Mouse (Mus musculus) embryonic facial prominence, embryonic 12.5 days (tissue): ENCODE measurements around the gene Gdf15. TPM values are rescaled to one million over a fixed set of nuclear protein-coding genes. Genes with fewer than 3 reads are reported as not detected.

Experiments used
- ATAC-seq: fragments of 200-750 bp; cut with Nextera tagmentation; 2 replicates; pipeline ENCODE4 v1.8.0; 2017; ENCODE audit not compliant: insufficient number of reproducible peaks, insufficient read depth, low FRiP score, low TSS enrichment
- H3K27ac ChIP-seq: fragments of 300-500 bp; sonication (generic); 2 replicates; pipeline ENCODE4 v1.5.1; 2016; ENCODE audit warnings: mild to moderate bottlenecking
- H3K27me3 ChIP-seq: fragments of 300-500 bp; sonication (generic); 2 replicates; pipeline ENCODE4 v1.6.1; 2016; ENCODE audit warnings: mild to moderate bottlenecking, moderate library complexity
- H3K36me3 ChIP-seq: fragments of 300-500 bp; sonication (generic); 2 replicates; pipeline ENCODE4 v1.6.1; 2016; ENCODE audit warnings: mild to moderate bottlenecking
- H3K4me1 ChIP-seq: fragments of 300-500 bp; sonication (generic); 2 replicates; pipeline ENCODE4 v1.6.1; 2016
- H3K4me2 ChIP-seq: fragments of 300-500 bp; sonication (generic); replicated peaks from 2 replicates; pipeline ENCODE4 v1.6.1; 2016; ENCODE audit warnings: mild to moderate bottlenecking, moderate library complexity
- H3K4me3 ChIP-seq: fragments of 300-500 bp; sonication (generic); 2 replicates; pipeline ENCODE4 v1.5.1; 2016; ENCODE audit warnings: mild to moderate bottlenecking
- H3K9ac ChIP-seq: fragments of 300-500 bp; sonication (generic); 2 replicates; pipeline ENCODE4 v1.6.1; 2016; ENCODE audit warnings: mild to moderate bottlenecking, moderate library complexity
- H3K9me3 ChIP-seq: fragments of 300-500 bp; sonication (generic); 2 replicates; pipeline ENCODE4 v1.6.1; 2016; ENCODE audit warnings: mild to moderate bottlenecking, moderate library complexity
- WGBS: fragments of 180-500 bp; shearing (Covaris S2); methylation state at CpG from one replicate; pipeline ENCODE4 v1.1.7; 2016; 5-methylcytosine and 5-hydroxymethylcytosine counted together
- polyA plus RNA-seq: library from polyadenylated mRNA; unstranded; fragments of >200 nt; fragmentation: Nextera tagmentation; extraction: Ambion mirVana; gene quantifications from 2 replicates; pipeline ENCODE4 v1.2.1, GENCODE M21; 2016

The Gdf15 gene
- polyA plus RNA-seq, 1 experiment from 2014 or later, result not detected

DNA sequence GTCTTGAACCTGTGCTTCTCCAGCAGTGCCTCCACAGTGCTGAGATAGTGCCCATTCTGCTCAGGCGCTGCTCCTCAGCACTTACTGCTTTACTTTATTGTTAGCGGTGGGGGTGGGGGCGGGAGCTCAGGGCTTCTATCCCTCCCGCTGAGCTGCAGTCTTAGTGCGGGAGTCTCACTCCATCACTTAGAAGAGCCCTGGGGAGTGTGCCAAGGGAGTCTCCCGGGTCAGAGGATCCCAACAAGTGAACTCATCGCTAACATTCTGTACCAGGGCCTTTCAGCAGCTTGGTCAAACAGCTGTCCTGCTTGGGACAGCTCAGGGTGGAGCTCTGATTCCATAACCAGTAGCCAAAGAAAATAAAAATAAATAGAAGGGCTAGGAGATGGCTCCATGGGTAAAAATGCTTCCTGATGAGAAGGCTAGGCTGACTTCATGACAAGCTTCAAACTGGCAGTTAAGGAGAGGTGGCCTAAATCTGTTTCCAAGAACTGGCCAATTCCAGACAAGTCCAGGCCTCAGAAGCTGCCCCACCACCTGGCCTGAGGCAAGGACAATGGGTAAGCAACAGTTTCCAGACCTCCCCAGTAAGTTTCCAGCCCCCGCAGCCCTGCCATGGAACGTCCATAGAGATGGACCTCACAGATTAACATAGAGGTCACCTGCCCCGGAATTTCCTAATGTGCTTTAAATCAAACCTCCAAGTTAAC, 39.5 kb upstream of the Gdf15 start:
- Histone ChIP-seq H3K27me3 (no peaks in the 10 kb centered on the region), H3K4me2 (no peak overlapping the region), H3K4me3 (no peak overlapping the region), H3K9me3 (no peaks in the 10 kb centered on the region), H3K27ac (no peak overlapping the region), H3K9ac (no peak overlapping the region), H3K4me1 (peaks cover 13% of the 10 kb centered on the region), H3K36me3 (no peaks in the 10 kb centered on the region; the same call in 1 of the 2 replicates)
- ATAC-seq, result no peak
- WGBS, result 63% methylated on average over 10 of the region's 10 CpGs

- no peaks in the 10 kb centered on the region for H3K27me3 ChIP-seq
- ATAC-seq, result no peak
- 74% methylated on average over 5 of the region's 5 CpGs for WGBS
- no peak overlapping the region for H3K9ac ChIP-seq
- H3K4me2 ChIP-seq, result no peak overlapping the region
- H3K36me3 ChIP-seq, result no peaks in the 10 kb centered on the region
- no peaks in the 10 kb centered on the region for H3K4me1 ChIP-seq
- H3K4me3 ChIP-seq, result no peak overlapping the region
- no peak overlapping the region for H3K27ac ChIP-seq
- H3K9me3 ChIP-seq, result no peaks in the 10 kb centered on the region
Measured at GRCm38 (mm10) chr8:70667071-70667470, 34.8 kb upstream of the Gdf15 start.

GRCm38 (mm10) chr8:70665599-70665998, 33.3 kb upstream of the Gdf15 start:
- no peaks in the 10 kb centered on the region for H3K27me3 ChIP-seq
- no peak for ATAC-seq

GRCm38 (mm10) chr8:70664631-70665030, 32.4 kb upstream of the Gdf15 start:
- no peak for ATAC-seq
- Histone ChIP-seq H3K4me1 (peaks cover 6% of the 10 kb centered on the region; the same call in 1 of the 2 replicates), H3K4me3 (no peak overlapping the region), H3K27me3 (no peaks in the 10 kb centered on the region), H3K9ac (no peak overlapping the region), H3K36me3 (no peaks in the 10 kb centered on the region), H3K27ac (no peak overlapping the region), H3K9me3 (no peaks in the 10 kb centered on the region), H3K4me2 (no peak overlapping the region)
- 87% methylated on average over 3 of the region's 3 CpGs for WGBS

More at GRCm38 (mm10) chr8:70665599-70665998, 33.3 kb upstream of the Gdf15 start:
- peaks cover under 1% of the 10 kb centered on the region; the same call in 1 of the 2 replicates for H3K4me1 ChIP-seq
- no peak overlapping the region for H3K4me2 ChIP-seq
- H3K9me3 ChIP-seq, result no peaks in the 10 kb centered on the region
- no peak overlapping the region for H3K27ac ChIP-seq
- no peaks in the 10 kb centered on the region for H3K36me3 ChIP-seq
- WGBS, result 46% methylated on average over 2 of the region's 2 CpGs
- no peak overlapping the region for H3K9ac ChIP-seq
- no peak overlapping the region for H3K4me3 ChIP-seq

DNA sequence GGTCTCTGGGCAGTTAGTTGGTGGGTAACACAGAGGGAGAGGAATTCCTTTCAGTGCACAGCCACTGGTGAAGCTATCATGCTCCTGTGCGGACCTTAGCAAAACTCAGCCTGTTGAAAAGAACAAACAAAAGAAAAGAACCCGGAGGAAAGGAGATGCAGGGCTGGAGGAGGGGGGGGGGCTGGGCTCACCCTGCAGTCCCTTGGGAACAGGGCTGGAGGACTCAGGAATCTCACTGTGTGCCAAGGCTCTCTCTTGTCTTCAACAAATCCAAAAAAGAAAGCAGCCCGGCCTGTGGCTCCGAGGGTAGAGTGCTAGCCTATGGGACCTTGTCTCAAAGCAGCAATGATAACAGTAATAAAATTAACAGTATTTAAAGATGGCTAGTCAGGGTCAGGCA, 31.4 kb upstream of the Gdf15 start:
- no peak overlapping the region for H3K9ac ChIP-seq
- 66% methylated on average over 4 of the region's 4 CpGs for WGBS
- no peak overlapping the region for H3K27ac ChIP-seq
- H3K4me1 ChIP-seq, result peaks cover 9% of the 10 kb centered on the region
- H3K36me3 ChIP-seq, result no peaks in the 10 kb centered on the region
- H3K9me3 ChIP-seq, result no peaks in the 10 kb centered on the region
- no peak overlapping the region for H3K4me2 ChIP-seq
- H3K27me3 ChIP-seq, result no peaks in the 10 kb centered on the region
- no peak for ATAC-seq
- H3K4me3 ChIP-seq, result no peak overlapping the region

DNA sequence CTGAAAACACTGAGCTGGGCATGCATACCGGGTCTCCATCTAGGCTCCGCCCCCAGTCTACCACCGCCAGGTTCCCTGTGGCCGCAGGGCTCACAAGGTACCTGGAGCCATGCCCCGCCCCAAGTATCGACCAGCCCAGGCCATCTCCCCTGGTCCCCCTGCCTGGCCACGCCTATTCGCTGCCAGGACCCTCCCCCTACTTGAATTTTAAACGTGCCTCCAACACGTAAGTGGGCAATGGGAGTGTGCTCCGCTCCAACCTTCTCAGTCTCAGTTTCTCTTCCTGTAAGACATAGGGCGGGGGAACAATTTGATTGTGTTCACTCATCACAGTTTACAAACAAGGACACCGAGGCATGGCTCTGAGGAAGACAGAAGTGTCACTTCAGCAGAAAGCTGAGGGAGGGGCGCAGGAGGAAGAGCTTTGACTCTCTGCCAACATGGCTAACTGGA, 28.0 kb upstream of the Gdf15 start, which contains the start of gene Pgpep1:
Pgpep1 (minus strand) TSS at position 116 of the 453 bp plus-strand sequence.
- H3K4me3 ChIP-seq, result peak within 1 kb of the TSS; percentile 77
- peak within 1 kb of the TSS; percentile 72 for H3K27ac ChIP-seq
- peaks cover 19% of the 10 kb centered on the region for H3K4me1 ChIP-seq
- peak within 1 kb of the TSS; percentile 84 for H3K4me2 ChIP-seq
- 5% methylated on average over 14 of the region's 14 CpGs for WGBS
- H3K9me3 ChIP-seq, result no peaks in the 10 kb centered on the region
- peak; percentile 31 for ATAC-seq
- no peaks in the 10 kb centered on the region for H3K27me3 ChIP-seq
- peak within 1 kb of the TSS; percentile 67 for H3K9ac ChIP-seq
- H3K36me3 ChIP-seq, result peaks cover 17% of the 10 kb centered on the region

- Histone ChIP-seq H3K4me3 (peak overlapping the region; percentile 77), H3K9ac (peak overlapping the region; percentile 67), H3K4me1 (peaks cover 19% of the 10 kb centered on the region), H3K4me2 (peak overlapping the region; percentile 84), H3K27me3 (no peaks in the 10 kb centered on the region), H3K27ac (peak overlapping the region; percentile 72), H3K9me3 (no peaks in the 10 kb centered on the region), H3K36me3 (peaks cover 23% of the 10 kb centered on the region)
- ATAC-seq, result peak; percentile 95
- under 1% methylated on average over 43 of the region's 44 CpGs for WGBS
Measured at GRCm38 (mm10) chr8:70659604-70660272, 27.5 kb upstream of the Gdf15 start.

- Histone ChIP-seq H3K4me1 (peaks cover 19% of the 10 kb centered on the region), H3K36me3 (peaks cover 27% of the 10 kb centered on the region), H3K27ac (peak overlapping the region; percentile 63), H3K4me3 (peak overlapping the region; percentile 77), H3K9me3 (no peaks in the 10 kb centered on the region), H3K9ac (peak overlapping the region; percentile 67), H3K4me2 (peak overlapping the region; percentile 84), H3K27me3 (no peaks in the 10 kb centered on the region)
- ATAC-seq, result peak; percentile 19; the same call in 1 of the 2 replicates
- WGBS, result under 1% methylated on average over 31 of the region's 31 CpGs
Measured at GRCm38 (mm10) chr8:70658897-70659603, 26.8 kb upstream of the Gdf15 start.

- no peak for ATAC-seq
- no peaks in the 10 kb centered on the region for H3K9me3 ChIP-seq
- no peaks in the 10 kb centered on the region for H3K27me3 ChIP-seq
- H3K4me2 ChIP-seq, result peak overlapping the region; percentile 84; the same call in 1 of the 2 replicates
- 87% methylated on average over 2 of the region's 2 CpGs for WGBS
- H3K9ac ChIP-seq, result no peak overlapping the region
- H3K36me3 ChIP-seq, result peaks cover 32% of the 10 kb centered on the region
- peaks cover 19% of the 10 kb centered on the region for H3K4me1 ChIP-seq
- no peak overlapping the region for H3K4me3 ChIP-seq
- H3K27ac ChIP-seq, result no peak overlapping the region
Measured at GRCm38 (mm10) chr8:70657739-70658138, 25.5 kb upstream of the Gdf15 start.

GRCm38 (mm10) chr8:70657214-70657613, 25.0 kb upstream of the Gdf15 start:
- peaks cover 19% of the 10 kb centered on the region for H3K4me1 ChIP-seq
- H3K4me2 ChIP-seq, result no peak overlapping the region
- no peak for ATAC-seq
- H3K4me3 ChIP-seq, result no peak overlapping the region
- 0 out of 2 replicates have a peak overlapping the region, but pooled peaks have one; percentile 6 for H3K27ac ChIP-seq
- 87% methylated on average over 3 of the region's 3 CpGs for WGBS
- H3K9ac ChIP-seq, result no peak overlapping the region
- H3K9me3 ChIP-seq, result no peaks in the 10 kb centered on the region
- peaks cover 37% of the 10 kb centered on the region for H3K36me3 ChIP-seq
- H3K27me3 ChIP-seq, result no peaks in the 10 kb centered on the region

GRCm38 (mm10) chr8:70656193-70656790, 24.0 kb upstream of the Gdf15 start:
- ATAC-seq, result no peak
- no peak overlapping the region for H3K4me3 ChIP-seq
- no peaks in the 10 kb centered on the region for H3K27me3 ChIP-seq
- H3K27ac ChIP-seq, result peak overlapping the region; percentile 30; the same call in 1 of the 2 replicates
- H3K4me2 ChIP-seq, result no peak overlapping the region; the same call in 1 of the 2 replicates
- H3K9ac ChIP-seq, result peak overlapping the region; percentile 27; the same call in 1 of the 2 replicates
- H3K4me1 ChIP-seq, result peaks cover 19% of the 10 kb centered on the region
- peaks cover 46% of the 10 kb centered on the region for H3K36me3 ChIP-seq
- no peaks in the 10 kb centered on the region for H3K9me3 ChIP-seq
- WGBS, result 65% methylated on average over 13 of the region's 13 CpGs
